Mouse (Mus musculus): ENCODE data around the gene Gm48551.
A peak's percentile ranks its signal among the peaks of the same experiment; 100 is the strongest.

The Gm48551 gene

DNA sequence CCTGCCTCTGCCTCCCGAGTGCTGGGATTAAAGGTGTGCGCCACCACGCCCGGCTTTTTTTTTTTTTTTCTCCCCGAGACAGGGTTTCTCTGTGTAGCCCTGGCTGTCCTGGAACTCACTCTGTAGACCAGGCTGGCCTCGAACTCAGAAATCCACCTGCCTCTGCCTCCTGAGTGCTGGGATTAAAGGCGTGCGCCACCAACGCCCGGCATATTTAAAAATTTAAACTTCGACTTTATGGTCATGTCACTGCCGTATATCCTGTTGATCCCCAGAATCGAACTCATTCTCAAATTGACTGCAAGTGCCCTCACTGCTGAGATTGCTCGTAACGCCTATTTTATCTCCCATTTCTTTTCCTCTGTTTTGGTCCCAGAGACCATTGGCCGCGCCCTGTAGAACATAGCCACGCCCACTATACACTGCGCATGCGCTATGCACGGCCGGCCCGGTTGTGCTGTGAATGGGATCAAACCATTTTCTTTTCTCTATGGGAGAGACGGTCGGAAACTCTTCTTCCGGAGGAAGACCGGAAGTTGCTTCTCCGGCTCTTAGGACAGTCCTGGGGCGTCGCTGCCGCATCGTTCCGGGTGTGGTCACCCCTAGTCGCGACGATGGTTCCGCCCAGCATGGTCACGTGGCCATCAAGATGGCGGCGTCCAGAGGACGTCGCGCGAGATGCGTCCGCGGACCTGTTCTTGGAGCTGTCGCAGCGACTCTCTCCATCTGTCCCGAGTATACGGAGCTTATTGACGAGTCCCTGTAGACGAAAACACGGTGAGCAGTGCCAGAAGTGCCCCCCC, at the start of gene Gm48551, which contains the start of gene Dohh:
Gene Gm48551 (plus strand): TSS at position 665 of the 803 bp plus-strand sequence.
Gene Dohh (plus strand): TSS at position 627 of the 803 bp plus-strand sequence.
- DNase-seq (ENCODE audit: extremely low read depth, low read depth), result peak; percentile 97

DNA sequence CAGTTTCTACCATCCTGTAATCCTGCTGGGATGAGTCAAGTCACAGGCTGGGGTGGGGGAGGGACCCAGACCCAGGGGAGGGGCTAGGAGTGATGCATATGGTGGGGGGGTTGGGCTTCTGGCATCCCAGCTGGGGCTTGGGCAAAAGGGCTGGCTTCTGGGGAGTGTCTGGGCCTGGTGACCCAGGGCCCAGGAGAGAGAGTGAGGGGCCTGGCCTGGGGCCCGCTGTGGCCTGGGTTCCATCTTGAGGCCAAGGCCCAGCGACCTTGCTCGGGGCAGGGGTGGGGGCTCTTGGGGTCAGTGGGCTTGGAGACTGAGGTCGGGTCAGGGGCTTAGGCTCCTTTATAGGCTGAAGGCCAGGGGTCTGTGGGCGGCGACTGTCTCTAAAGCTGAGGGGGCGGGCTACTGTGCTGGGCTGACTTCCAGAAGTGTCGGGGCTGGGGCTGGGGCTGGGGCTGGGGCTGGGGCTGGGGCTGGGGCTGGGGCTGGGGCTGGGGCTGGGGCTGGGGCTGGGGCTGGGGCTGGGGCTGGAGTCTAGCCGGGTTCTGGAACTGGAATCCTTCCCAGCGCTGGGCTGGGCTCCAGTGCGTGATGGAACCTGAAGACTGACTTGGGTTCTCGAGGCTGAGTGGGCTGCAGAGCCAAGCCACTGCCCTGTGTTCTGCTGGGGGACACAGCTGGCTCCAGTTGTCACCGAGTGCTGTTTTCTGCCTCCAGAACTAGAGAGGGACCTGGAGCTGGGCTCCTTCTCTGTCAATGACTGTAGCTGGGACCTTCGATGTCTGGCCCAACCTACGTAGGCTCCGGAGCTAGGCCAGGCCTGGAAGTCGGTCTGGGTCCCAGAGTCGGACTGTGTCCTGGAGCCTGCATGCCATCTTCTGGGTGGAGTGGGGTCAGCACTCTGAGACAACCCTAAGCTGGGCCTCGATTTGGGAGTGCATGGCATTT, 48.6 kb upstream of the Gm48551 start:
- no peak for DNase-seq (ENCODE audit: extremely low read depth, low read depth)

DNA sequence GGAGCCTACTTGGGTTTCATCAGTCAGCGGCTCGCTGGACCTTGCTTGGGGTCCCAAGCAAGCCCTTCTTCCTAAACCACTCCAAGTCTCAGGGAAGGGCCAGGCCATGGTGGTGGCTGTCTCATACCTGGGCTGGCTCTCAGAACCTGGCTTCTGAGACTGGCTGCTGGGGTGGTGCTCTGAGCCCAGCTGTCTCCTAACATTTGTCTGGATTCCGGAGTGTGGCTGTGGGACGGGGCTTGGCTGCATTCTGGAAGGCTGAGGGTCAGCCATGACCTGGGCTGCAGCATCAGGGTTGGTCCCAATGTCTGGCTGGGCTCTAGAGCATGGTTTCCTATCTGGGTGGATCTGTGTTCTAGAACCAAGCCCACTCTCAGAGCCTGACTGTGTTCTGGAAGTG, 47.7 kb upstream of the Gm48551 start:
- DNase-seq (ENCODE audit: extremely low read depth, low read depth), result no peak

DNA sequence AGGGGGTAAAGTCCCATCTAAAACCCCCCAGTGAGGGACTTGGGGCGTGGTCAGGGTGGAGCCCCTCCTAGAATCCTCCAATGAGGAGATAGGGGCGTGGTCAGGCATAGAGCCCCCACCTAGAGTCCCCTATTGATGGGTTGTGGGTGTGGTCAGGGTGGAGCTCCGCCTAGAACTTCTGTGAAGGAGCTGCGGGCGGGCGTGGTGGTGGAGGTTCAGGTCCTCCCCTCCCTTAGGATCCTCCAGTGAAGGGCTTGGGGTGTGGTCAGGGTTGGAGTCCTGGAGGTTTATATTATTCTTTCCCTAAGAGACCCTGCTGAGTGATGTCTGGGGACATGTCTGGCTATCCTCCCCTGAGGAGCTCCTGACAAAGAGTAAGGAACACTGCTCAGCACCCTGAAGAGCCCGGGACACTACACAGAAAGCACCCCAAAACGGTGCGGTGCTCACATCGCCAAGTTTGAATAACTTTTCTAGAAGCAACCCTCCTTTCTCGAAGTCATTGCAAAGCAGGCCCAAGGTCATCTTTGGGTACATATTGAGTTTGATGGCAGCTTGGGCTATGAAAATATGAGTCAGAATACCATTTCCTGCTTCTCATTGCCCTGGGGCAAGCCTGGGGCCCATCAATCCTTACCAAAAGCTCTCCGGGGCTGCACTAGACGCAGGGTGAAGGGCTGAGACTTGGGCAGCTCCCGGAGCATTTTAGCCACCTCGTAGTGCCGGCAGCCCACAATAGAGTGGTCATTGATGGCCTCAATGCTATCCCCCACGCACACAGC, 43.5 kb upstream of the Gm48551 start:
- DNase-seq (ENCODE audit: extremely low read depth, low read depth), result no peak

DNA sequence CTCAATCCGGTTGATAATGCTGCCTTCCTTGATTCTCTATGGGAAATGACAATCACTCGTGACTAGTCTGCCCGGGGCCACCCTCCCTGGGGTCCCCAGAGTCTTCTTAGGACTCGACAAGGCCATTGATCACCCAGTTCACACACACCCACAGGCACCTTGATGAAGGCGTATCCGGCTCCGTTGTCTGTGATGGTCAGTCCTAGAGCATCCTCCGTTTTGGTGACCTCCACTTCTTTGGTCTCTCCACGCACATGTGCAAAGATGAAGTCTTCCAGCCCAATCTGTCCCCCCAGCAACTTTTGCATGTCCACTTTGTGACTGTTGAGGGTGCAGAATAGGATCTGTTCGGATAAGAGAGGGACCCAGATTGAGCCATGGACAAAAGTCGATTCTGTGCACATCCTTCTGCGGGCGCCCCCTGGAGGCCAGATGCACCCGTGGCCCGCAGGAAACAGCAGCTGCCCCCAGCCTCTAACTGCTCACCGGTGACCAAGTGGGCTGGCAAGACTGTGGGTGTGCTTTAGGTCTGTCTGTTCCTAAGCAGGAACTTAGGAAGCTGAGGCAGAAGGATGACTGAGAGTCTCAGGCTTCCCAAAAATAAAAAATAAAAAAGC, 42.8 kb upstream of the Gm48551 start:
- no peak for DNase-seq (ENCODE audit: extremely low read depth, low read depth)

DNA sequence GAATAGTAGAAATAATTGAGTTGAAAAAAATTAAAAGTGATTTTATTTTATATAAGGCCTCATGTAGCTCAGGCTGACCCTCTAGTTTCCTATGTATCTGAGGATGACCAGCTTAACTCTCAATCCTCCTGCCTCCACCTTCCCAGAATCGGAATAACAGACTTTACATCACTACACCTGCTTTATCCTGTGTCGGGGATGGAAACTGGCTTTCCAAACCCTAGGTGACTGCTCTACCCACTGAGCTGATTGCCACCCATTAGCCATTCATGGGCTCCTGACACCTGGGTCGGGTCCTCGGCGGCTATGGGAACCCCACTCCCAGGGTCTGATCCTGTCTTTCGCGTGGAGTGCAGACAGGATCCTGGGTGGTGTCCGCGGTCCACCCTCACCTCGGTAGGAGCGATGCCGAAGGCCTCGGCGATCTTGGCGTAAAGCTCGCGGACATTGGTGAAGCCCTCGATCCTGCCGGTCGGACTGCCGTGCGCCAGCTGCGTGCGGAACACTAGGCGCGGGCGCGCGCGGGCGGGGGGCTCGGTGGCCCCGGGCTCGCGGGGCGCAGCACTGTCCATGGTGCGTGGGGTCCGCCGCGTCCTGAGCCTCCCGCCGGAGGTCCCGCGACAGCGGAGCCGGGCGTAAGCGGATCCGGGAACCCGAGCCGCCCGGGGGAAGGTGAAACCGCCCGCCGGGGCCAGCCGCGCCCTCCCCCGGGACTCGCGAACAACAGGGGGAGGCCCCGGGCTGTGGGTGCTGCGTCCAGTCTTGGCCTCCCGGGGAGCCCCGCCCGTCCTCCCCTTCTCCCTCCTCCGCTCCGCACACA, 41.4 kb upstream of the Gm48551 start, which contains the start of gene Gipc3:
Gene Gipc3 (minus strand): TSS at position 581 of the 820 bp plus-strand sequence.
- no peak for DNase-seq (ENCODE audit: extremely low read depth, low read depth)

DNA sequence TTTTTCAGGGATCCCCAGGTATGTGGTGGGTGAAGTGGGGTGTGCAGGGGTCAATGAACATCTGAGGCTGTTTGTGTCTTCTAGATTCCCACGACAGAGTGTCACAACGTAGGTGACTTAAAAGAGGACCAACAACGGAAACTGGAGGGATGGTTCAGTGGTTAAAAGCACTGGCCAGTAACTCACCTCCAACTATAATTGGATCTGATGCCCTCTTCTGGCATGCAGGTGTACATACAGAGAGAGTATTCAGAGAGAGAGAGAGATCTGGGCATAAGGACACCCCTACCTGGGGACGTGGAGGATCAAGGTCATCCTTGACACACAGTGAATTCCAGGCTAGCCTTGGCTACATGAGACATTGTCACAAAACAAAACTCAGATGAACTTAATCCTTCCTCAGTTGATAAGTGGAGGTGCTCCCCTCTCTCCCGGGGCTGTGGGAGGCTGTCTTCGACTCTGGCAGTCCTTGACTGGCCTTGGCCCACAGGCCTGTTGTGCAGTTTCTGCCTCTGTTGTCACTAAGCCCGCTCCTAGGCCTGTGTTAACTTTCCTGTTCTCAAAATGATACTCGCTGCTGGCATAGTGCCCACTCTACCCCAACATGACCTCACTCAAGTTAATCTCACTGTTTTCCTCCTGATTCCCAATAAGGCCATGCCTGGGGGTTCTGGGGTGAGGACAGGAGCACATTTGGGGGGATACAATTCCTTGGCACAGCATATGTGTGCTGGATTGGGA, 39.7 kb upstream of the Gm48551 start:
- DNase-seq (ENCODE audit: extremely low read depth, low read depth), result no peak

DNA sequence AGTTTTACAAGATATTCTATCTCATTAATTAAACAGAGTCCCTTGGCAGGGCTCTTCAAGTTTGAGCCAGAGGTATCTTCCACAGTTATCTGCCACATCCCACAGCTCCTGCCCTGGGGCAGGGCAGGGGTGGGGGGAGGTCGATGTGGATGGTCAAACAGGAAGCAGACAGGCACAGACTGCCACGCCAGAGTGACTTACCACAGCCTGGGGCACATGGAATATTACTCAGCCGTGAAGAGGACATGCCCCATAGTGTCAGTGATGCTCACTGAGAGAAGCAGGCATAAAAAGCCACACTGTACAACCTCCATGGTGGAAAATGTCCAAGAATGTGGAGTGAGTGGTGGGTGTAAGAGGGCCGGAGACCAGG, 39.1 kb upstream of the Gm48551 start:
- no peak for DNase-seq (ENCODE audit: extremely low read depth, low read depth)

DNA sequence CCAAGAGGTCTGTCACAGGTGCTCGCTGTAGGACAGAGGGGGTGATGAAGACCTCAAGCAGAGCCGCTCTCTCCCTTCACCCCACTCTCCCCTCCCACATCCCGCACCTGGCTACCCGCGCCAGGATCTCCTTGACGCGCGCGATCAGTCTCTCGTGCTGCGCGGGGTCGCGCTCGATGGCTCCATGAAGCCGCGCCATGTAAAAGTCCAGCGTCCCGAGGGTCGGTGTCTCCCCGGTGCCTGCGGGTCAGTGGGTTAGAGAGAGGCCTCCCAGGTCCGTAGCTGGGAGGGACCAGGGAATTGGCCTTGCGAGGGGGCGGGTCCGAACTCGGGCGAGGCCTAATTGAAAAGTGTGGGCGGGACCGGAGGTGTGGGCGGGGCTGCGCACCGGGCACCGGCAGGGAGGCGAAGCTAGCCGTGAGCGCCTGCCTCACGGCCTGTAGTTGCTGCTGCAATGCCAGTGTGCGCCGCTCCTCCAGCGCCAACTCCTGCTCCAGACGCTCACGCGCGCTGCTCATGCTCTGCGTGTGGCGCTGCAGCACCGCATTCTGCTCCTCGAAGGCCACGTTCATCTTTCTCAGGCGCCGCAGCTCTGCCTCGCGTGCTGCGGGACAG, 37.7 kb upstream of the Gm48551 start:
- DNase-seq (ENCODE audit: extremely low read depth, low read depth), result no peak

DNA sequence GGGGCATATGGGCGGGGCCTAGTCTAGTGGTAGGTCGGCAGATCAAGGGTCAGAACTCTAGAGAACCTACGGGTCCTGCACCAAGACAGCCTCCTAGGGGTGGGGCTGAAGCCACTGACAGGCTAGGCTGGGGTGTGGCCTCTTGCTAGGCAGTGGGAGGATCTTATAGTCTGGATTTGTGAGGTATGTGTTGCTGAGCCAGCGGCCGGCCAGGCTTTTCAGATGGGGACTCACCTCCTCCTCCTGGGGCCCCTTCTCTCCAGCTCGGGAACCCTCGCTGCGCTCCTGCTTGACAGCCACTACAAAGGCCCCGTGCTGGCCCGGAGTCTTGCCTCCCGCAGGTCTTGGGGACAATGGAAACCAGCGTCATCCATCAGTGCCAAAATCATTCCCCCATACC, 35.1 kb upstream of the Gm48551 start:
- no peak for DNase-seq (ENCODE audit: extremely low read depth, low read depth)

DNA sequence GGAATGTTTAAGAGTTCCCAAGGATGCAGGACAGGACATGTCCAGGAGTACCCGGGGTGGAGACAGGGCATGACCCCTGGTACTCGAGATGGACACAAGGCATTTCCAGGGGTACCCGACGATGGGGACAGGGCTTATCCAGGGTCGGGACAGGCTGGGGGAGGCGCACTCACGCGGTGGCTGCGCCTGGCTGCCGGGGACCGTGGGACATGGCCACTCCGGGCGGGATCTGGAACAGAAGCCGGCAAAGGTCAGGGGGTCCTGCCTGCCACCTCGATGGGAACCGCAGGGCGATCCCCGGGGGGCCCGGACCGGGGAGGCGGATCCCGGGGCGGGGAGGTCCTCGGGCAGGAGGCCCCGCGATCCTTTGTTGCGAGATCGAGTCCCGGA, 34.3 kb upstream of the Gm48551 start:
- DNase-seq (ENCODE audit: extremely low read depth, low read depth), result no peak

DNA sequence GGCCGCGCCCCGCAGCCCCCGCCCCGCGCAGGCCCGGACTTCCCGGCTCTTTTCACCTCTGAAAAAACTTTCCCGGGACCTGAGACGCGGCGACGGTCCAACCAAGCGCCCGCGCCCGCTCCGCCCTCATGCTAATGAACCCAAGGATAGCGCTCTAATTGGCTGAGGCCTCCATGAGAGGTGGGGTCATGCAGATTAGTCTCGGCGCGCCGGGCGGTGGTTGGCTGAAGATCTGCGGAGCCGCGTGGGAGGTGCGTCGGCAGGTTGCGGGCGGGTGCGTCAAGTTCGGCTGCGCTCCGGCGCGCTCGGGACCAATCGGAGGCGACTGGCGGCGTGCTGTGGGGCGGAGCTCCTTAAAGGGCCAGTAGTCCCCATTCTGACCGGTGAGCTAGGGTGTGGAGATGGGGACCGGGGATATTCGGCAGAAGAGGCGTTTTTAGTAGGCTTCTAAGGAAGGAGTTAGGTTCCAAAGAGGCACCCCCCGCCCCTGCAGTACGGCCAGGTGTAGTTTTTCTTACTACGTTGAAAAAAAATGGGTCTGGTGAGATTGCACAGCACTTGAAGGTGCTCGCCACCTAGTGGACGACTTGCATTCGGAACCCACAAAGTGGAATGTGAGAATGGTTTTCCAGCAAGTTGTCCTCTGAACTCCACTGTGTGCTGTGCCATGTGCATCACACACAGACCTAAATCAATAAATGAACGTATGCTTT, 33.8 kb upstream of the Gm48551 start, which contains the start of gene Hmg20b:
Gene Hmg20b (minus strand): TSS at position 130 of the 713 bp plus-strand sequence.
- peak; percentile 93 for DNase-seq (ENCODE audit: extremely low read depth, low read depth)

DNA sequence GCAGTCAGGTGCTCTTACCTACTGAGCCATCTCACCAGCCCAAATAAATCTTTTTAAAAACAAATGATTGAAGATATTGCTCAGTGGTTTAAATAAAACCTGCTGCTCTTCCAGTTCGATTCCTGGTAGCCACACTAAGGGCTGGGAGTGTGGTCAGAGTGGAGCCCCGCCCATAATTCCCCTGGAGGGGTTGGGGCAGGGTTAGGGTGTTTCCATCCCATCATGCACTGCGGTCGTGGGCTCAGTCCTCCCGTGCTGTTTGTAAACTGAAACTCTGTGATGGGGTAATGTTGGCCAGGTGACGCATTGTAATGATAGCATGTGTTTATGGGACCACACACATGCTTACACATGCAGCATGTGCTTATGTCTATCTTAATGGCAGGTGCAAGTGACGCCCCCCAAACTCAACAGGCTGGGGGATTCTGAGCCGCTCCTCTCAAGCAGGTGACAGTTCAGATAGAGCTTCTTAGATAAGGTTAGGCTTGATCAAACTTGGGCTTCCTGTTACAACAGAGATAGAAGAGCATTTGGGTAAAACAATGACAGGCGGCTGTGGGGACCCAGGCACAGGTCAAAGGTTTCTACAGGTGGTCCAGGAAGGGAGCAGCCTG, 32.5 kb upstream of the Gm48551 start:
- DNase-seq (ENCODE audit: extremely low read depth, low read depth), result peak; percentile 78

DNA sequence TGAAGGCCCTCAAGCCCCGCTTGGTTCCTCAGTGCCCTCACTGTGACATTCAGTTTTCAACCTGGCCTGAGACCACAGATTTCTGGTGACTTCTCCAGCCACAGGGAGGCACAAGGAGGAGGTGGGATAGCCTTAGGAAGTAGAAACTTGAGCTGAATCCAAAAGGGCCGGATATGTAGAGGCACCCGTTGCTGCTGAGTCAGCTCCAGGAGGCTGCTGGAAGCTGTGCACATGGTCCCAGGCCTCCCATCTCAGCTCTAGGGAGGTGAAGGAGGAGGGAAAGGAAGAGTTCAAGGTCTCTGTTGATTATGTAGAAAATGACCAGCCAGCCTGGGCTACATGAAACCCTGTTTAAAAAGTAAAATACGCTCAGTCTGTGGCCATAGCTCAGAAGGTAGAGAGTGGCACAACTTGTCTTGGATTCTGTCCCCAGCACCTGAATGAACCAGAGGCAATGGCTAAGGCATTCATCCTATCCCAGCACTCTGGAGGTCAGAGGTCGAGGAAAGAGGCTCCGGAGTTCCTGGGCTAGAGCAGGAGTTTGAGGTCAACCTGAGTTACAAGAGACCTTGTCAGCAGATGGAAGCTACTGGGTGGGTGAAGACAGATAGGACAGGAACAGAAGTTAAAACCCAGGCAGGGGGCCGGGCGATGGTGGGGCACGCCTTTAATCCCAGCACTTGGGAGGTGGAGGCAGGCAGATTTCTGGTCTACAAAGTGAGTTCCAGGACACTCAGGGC, 29.4 kb upstream of the Gm48551 start:
- no peak for DNase-seq (ENCODE audit: extremely low read depth, low read depth)

DNA sequence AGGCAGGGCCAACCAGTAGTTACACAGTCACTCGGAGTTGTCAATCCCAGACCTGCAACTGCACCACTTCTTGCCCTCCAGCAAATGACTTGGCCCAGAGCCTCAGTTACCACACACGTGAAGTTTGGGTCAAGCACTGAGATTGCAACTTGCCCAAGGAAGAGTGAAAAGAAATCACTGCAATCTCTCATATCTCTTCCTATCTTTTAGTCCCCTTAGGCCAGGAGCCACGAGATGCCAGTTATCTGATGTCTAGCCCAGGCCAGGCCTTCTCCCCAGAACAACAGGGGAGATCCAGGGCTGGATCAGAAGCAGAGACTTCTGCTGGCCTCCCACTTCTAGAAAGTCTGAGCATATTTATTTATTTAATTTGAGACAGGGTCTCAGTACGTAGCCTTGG, 28.7 kb upstream of the Gm48551 start:
- DNase-seq (ENCODE audit: extremely low read depth, low read depth), result no peak

DNA sequence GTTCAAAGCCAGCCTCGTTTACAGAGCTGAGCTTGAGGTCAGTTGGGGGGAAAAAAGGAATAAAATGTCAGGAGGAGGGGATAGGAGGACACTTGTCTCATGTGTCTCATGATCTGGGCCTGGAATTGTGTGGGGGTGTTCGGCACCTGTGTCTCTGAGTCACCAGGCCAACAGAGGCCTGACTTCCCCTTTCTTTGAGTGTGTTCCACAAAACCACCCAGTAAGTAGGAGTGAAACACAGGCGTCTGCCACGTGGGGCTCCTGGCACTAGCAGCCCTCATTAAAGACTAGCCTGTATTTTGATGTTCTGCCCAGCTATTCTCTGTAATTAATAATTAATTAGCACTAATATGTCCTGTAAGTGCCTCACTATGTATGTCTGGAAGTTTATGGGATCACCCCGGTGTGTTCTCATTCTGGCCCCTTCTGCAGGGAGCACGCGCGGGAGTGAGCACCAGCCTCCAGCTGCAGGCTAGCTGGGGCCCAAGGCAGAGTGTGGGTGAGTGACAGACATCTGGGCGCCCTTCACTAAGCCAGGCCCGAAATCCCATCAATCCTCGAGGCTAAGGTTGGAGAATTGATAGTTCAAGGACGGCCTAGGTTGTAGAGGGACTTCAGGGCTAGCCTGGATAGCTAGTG, 27.8 kb upstream of the Gm48551 start:
- DNase-seq (ENCODE audit: extremely low read depth, low read depth), result peak; percentile 88

All from MEL-GATA-1-ER (cell line).